Mouse (Mus musculus) CH12.LX (cell line): ENCODE data around the gene Tmub1.

Source experiments
- CHD2 ChIP-seq: IDR thresholded peaks from 2 replicates; pipeline ENCODE4 v1.6.1; 2011; ENCODE audit warnings: low read length, improper control_type of control experiment
- CTCF ChIP-seq, 2 experiments: IDR thresholded peaks in 1 of 2; conservative IDR thresholded peaks in 1 of 2; 2 replicates each; pipeline ENCODE4 v1.5.1; 2011 to 2012; ENCODE audit warnings: low read depth in 2 of 2, low read length in 2 of 2, improper control_type of control experiment in 1 of 2, inconsistent platforms in 1 of 2, mild to moderate bottlenecking in 1 of 2, moderate library complexity in 1 of 2
- KAT2A ChIP-seq: IDR thresholded peaks from 2 replicates; pipeline ENCODE4 v1.6.1; 2012; ENCODE audit warnings: low read length, improper control_type of control experiment, inconsistent platforms; ENCODE audit not compliant: insufficient replicate concordance
- MAFK ChIP-seq: IDR thresholded peaks from 2 replicates; pipeline ENCODE4 v1.6.1; 2011; ENCODE audit warnings: low read length, improper control_type of control experiment; ENCODE audit not compliant: insufficient replicate concordance
- POLR2A ChIP-seq: IDR thresholded peaks from 2 replicates; pipeline ENCODE4 v1.6.1; 2011; ENCODE audit warnings: low read depth, mild to moderate bottlenecking, improper control_type of control experiment, low read length
- UBTF ChIP-seq: IDR thresholded peaks from 2 replicates; pipeline ENCODE4 v1.6.1; 2012; ENCODE audit warnings: low read depth, mild to moderate bottlenecking, inconsistent platforms, low read length, improper control_type of control experiment, moderate library complexity
- ZC3H11A ChIP-seq: IDR thresholded peaks from 2 replicates; pipeline ENCODE4 v1.6.1; 2012; ENCODE audit warnings: low read depth, mild to moderate bottlenecking, inconsistent platforms, low read length, improper control_type of control experiment
- ZNF384 ChIP-seq: IDR thresholded peaks from 2 replicates; pipeline ENCODE4 v1.6.1; 2012; ENCODE audit warnings: low read depth, low read length, improper control_type of control experiment, inconsistent platforms

- TF ChIP-seq ZC3H11A, result no peak
- no peak for TF ChIP-seq KAT2A
- TF ChIP-seq CHD2, result no peak
- peak; percentile 48 to 79 for TF ChIP-seq CTCF (conservative IDR thresholded peaks at IDR 0.05 in 1 of 2, IDR thresholded peaks at IDR 0.05 in 1 of 2; ENCODE audit: low read depth in 2 of 2, low read length in 2 of 2)
- no peak for TF ChIP-seq UBTF
- TF ChIP-seq ZNF384, result no peak
- TF ChIP-seq POLR2A, result no peak
- no peak for TF ChIP-seq MAFK
These were observed 38.4 kb upstream of the Tmub1 start for GRCm38 (mm10) chr5:24486097-24486496.
